Mouse (Mus musculus): ENCODE data around the gene Habp2. TPM values are rescaled to one million over a fixed set of nuclear protein-coding genes. Genes with fewer than 3 reads are reported as not detected.

Gene Habp2
- 1.7 TPM in 2 replicates for polyA plus RNA-seq (2014; fragmentation: Nextera tagmentation; extraction: Ambion mirVana)

DNA sequence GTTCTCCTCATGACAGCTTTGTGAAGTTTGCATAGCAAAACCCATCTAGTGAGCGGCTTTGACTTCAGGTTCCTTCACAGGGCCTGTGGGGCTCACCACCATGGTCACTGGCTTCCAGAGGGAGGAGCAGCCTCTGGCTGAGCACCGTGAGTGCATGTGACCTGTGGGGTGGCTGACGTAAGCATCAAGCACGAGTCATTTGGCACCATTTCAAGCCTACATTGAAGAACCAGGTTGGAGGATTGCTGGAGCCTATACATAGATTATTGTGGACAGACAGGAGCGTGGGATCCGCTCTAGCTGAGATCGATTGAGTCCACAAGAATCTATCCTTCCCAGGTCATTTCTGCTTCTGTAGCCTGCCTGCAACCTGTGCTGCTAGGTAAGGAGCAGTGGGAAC, at the start of gene Habp2:
TSS of gene Habp2 (plus strand) at position 272 of the 400 bp plus-strand sequence.
- H3K4me1 ChIP-seq (ENCODE audit: control insufficient read depth in 2 of 2, insufficient read depth in 2 of 2, low read length in 2 of 2): peaks cover 0 to 4% of the 10 kb centered on the region in 2 experiments; a peak in 1 of 4 replicates
- 58% methylated on average over 7 of the region's 7 CpGs for WGBS
- no peak within 1 kb of the TSS for H3K4me2 ChIP-seq (ENCODE audit: low read length)

DNA sequence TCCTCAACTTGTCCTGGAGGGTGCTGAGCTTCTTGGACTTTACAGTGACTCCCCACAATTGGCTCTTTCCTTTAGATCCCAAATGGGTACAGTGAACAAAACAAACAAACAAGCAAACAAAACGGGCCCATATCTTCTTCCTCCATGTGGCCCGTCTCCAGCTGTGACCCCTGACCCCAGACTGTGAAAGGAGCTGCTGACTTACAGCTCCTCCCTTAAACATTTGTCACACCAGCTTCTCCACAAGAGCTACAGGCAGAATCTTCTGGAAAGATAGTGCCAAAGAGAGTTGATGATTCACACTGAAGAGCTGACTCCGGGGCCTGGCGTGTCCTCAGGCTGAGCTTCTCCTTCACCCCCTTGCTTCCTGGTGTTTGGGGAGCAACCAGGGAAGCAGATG, 48.4 kb upstream of the Habp2 start:
- Histone ChIP-seq H3K27me3 (ENCODE audit: control insufficient read depth, insufficient read depth, low read length) (no peaks in the 10 kb centered on the region), H3K4me2 (ENCODE audit: low read length) (no peak overlapping the region), H3K4me1 (ENCODE audit: control insufficient read depth in 2 of 2, insufficient read depth in 2 of 2, low read length in 2 of 2) (peaks cover 0 to 2% of the 10 kb centered on the region in 2 experiments; a peak in 1 of 4 replicates), H3K9me3 (ENCODE audit: control insufficient read depth, low read length) (no peaks in the 10 kb centered on the region), H3K36me3 (ENCODE audit: control insufficient read depth, insufficient read depth, low read length) (no peaks in the 10 kb centered on the region), H3K9ac (ENCODE audit: low read length) (no peak overlapping the region), H3K4me3 (ENCODE audit: control insufficient read depth in 1 of 2, insufficient read depth in 1 of 2, low read depth in 1 of 2, low read length in 2 of 2) (no peak overlapping the region), H3K27ac (replicated peaks in 1 of 2; ENCODE audit: control insufficient read depth in 1 of 2, insufficient read depth in 1 of 2, low read depth in 2 of 2, low read length in 2 of 2) (no peak overlapping the region)
- no peak for ATAC-seq (ENCODE audit: insufficient number of reproducible peaks, insufficient read depth, low FRiP score, low read depth)
- 50% methylated on average over 4 of the region's 4 CpGs for WGBS

More for the DNA sequence above, at the start of gene Habp2:
- Histone ChIP-seq H3K9ac (ENCODE audit: low read length) (no peak within 1 kb of the TSS), H3K27ac (replicated peaks in 1 of 2; ENCODE audit: control insufficient read depth in 1 of 2, insufficient read depth in 1 of 2, low read depth in 2 of 2, low read length in 2 of 2) (no peak within 1 kb of the TSS), H3K36me3 (ENCODE audit: control insufficient read depth, insufficient read depth, low read length) (no peaks in the 10 kb centered on the region), H3K4me3 (ENCODE audit: control insufficient read depth in 1 of 2, insufficient read depth in 1 of 2, low read depth in 1 of 2, low read length in 2 of 2) (no peak within 1 kb of the TSS), H3K27me3 (ENCODE audit: control insufficient read depth, insufficient read depth, low read length) (no peaks in the 10 kb centered on the region), H3K9me3 (ENCODE audit: control insufficient read depth, low read length) (no peaks in the 10 kb centered on the region)
- no peak for ATAC-seq (ENCODE audit: insufficient number of reproducible peaks, insufficient read depth, low FRiP score, low read depth)

DNA sequence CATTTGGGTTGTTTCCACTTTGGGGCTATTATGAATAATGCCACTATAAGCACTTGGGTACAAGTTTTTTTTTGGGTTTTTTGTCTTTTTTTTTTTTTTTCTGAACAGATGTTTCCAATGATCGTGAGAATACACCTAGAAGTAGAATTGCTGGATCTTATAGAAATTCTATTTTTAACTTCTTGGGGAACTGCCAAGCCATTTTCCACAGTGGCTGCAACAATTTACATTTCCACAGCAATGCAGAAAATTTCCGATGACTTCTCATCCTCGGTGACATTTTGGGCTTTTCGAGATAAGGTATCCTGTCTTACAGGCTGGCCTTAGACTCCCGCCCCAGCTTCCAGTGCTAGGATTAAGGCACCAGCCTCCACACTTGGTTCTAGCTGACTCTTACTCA, 41.7 kb upstream of the Habp2 start:
- no peaks in the 10 kb centered on the region for H3K36me3 ChIP-seq (ENCODE audit: control insufficient read depth, insufficient read depth, low read length)
- ATAC-seq (ENCODE audit: insufficient number of reproducible peaks, insufficient read depth, low FRiP score, low read depth): no peak

DNA sequence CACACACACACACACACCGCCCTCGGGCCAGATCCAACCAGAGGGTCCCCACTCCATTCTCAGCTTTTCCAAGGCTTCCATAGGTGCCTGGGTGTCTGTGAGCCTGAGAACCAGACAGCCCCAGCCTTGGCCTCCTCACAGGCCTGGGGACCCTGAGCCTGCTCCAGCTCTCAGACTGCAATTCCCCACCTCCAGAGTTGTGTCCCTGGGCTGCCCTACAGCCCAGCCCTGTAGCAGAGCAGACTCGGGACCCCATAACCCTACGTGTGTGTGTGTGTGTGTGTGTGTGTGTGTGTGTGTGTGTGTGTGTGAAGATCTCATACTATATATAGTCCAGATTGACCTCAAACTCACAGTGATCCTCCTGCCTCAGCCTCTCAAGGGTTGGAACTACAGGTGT, 34.1 kb upstream of the Habp2 start:
- no peaks in the 10 kb centered on the region for H3K36me3 ChIP-seq (ENCODE audit: control insufficient read depth, insufficient read depth, low read length)
- H3K4me2 ChIP-seq (ENCODE audit: low read length): no peak overlapping the region
- no peak overlapping the region for H3K4me3 ChIP-seq (ENCODE audit: control insufficient read depth in 1 of 2, insufficient read depth in 1 of 2, low read depth in 1 of 2, low read length in 2 of 2)
- 81% methylated on average over 4 of the region's 4 CpGs for WGBS
- H3K4me1 ChIP-seq (ENCODE audit: control insufficient read depth in 2 of 2, insufficient read depth in 2 of 2, low read length in 2 of 2): no peaks in the 10 kb centered on the region
- no peaks in the 10 kb centered on the region for H3K9me3 ChIP-seq (ENCODE audit: control insufficient read depth, low read length)
- H3K9ac ChIP-seq (ENCODE audit: low read length): no peak overlapping the region
- H3K27me3 ChIP-seq (ENCODE audit: control insufficient read depth, insufficient read depth, low read length): no peaks in the 10 kb centered on the region
- no peak for ATAC-seq (ENCODE audit: insufficient number of reproducible peaks, insufficient read depth, low FRiP score, low read depth)
- no peak overlapping the region for H3K27ac ChIP-seq (replicated peaks in 1 of 2; ENCODE audit: control insufficient read depth in 1 of 2, insufficient read depth in 1 of 2, low read depth in 2 of 2, low read length in 2 of 2)

More for the DNA sequence above, 41.7 kb upstream of the Habp2 start:
- WGBS: 61% methylated on average over 5 of the region's 5 CpGs
- H3K4me1 ChIP-seq (ENCODE audit: control insufficient read depth in 2 of 2, insufficient read depth in 2 of 2, low read length in 2 of 2): peaks cover 0 to 2% of the 10 kb centered on the region in 2 experiments; a peak in 1 of 4 replicates
- no peak overlapping the region for H3K4me3 ChIP-seq (ENCODE audit: control insufficient read depth in 1 of 2, insufficient read depth in 1 of 2, low read depth in 1 of 2, low read length in 2 of 2)
- no peaks in the 10 kb centered on the region for H3K27me3 ChIP-seq (ENCODE audit: control insufficient read depth, insufficient read depth, low read length)
- H3K9me3 ChIP-seq (ENCODE audit: control insufficient read depth, low read length): no peaks in the 10 kb centered on the region
- no peak overlapping the region for H3K9ac ChIP-seq (ENCODE audit: low read length)
- H3K4me2 ChIP-seq (ENCODE audit: low read length): no peak overlapping the region
- H3K27ac ChIP-seq (replicated peaks in 1 of 2; ENCODE audit: control insufficient read depth in 1 of 2, insufficient read depth in 1 of 2, low read depth in 2 of 2, low read length in 2 of 2): no peak overlapping the region

DNA sequence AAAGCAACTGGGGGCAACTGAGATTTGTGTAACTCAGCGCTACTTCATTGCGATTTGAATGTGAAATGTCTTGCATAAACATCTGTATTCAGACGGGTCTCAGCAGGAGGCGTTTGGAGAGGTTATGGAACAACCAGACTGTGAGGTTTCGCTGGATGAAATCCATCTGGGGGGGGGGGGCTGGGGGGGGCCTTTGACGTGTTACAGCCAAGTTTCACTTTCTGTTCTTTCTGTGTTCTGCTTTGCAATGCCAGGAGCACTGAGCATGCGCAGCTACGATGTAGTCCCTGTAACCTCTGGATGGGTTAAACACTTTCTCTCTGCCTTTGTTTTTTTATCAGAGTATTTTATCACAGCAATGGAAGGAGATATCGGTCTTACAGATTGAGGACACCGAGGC, 33.7 kb upstream of the Habp2 start:
- Histone ChIP-seq H3K36me3 (ENCODE audit: control insufficient read depth, insufficient read depth, low read length) (no peaks in the 10 kb centered on the region), H3K4me2 (ENCODE audit: low read length) (no peak overlapping the region), H3K27me3 (ENCODE audit: control insufficient read depth, insufficient read depth, low read length) (no peaks in the 10 kb centered on the region), H3K4me3 (ENCODE audit: control insufficient read depth in 1 of 2, insufficient read depth in 1 of 2, low read depth in 1 of 2, low read length in 2 of 2) (no peak overlapping the region), H3K27ac (replicated peaks in 1 of 2; ENCODE audit: control insufficient read depth in 1 of 2, insufficient read depth in 1 of 2, low read depth in 2 of 2, low read length in 2 of 2) (no peak overlapping the region), H3K9ac (ENCODE audit: low read length) (no peak overlapping the region), H3K4me1 (ENCODE audit: control insufficient read depth in 2 of 2, insufficient read depth in 2 of 2, low read length in 2 of 2) (no peaks in the 10 kb centered on the region), H3K9me3 (ENCODE audit: control insufficient read depth, low read length) (no peaks in the 10 kb centered on the region)
- ATAC-seq (ENCODE audit: insufficient number of reproducible peaks, insufficient read depth, low FRiP score, low read depth): no peak
- 80% methylated on average over 10 of the region's 10 CpGs for WGBS

DNA sequence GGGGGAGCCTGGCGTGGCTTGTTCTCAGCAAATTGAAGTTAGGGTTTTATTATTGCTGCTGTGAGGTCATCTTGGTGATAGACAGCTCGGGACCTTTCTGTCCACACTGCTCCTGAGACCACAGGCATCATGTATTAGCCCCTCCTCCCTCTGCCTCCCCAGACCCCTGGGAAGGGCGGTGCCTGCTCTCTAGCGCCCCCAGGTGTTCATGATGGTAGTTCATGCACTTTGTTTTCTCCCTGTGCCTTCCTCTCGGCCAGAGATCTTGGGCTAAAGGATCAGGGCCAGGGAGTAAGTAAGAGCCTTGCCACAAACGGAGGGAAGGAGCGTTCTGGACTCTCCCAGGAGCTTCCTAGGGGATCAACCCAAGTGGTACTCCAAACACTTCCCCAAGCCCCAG, 32.2 kb upstream of the Habp2 start:
- no peak for ATAC-seq (ENCODE audit: insufficient number of reproducible peaks, insufficient read depth, low FRiP score, low read depth)
- no peak overlapping the region for H3K4me3 ChIP-seq (ENCODE audit: control insufficient read depth in 1 of 2, insufficient read depth in 1 of 2, low read depth in 1 of 2, low read length in 2 of 2)
- no peak overlapping the region for H3K4me2 ChIP-seq (ENCODE audit: low read length)
- 42% methylated on average over 7 of the region's 7 CpGs for WGBS
- H3K4me1 ChIP-seq (ENCODE audit: control insufficient read depth in 2 of 2, insufficient read depth in 2 of 2, low read length in 2 of 2): no peaks in the 10 kb centered on the region
- H3K36me3 ChIP-seq (ENCODE audit: control insufficient read depth, insufficient read depth, low read length): no peaks in the 10 kb centered on the region
- H3K27ac ChIP-seq (replicated peaks in 1 of 2; ENCODE audit: control insufficient read depth in 1 of 2, insufficient read depth in 1 of 2, low read depth in 2 of 2, low read length in 2 of 2): no peak overlapping the region
- no peak overlapping the region for H3K9ac ChIP-seq (ENCODE audit: low read length)
- H3K27me3 ChIP-seq (ENCODE audit: control insufficient read depth, insufficient read depth, low read length): no peaks in the 10 kb centered on the region
- H3K9me3 ChIP-seq (ENCODE audit: control insufficient read depth, low read length): no peaks in the 10 kb centered on the region

DNA sequence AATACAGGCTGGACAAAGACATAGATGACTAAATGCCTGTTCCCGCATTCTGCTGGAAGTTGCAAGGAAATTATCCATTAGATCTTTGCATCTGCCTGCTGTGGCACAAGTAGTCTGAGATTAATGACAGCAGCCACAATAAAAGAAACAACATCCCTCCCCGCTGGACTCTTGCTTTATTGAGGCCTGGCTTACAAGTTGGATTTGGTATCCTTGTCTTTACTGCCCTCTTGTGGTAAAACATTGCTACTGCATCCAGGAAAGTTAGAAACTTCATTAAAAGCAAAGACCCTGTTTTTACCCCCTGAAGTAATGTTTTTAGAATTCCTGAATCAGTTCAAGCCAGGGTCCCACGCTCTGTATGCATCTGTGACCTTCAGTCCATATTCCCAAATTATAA, 31.4 kb upstream of the Habp2 start:
- H3K4me1 ChIP-seq (ENCODE audit: control insufficient read depth in 2 of 2, insufficient read depth in 2 of 2, low read length in 2 of 2): no peaks in the 10 kb centered on the region
- H3K9me3 ChIP-seq (ENCODE audit: control insufficient read depth, low read length): no peaks in the 10 kb centered on the region
- H3K4me3 ChIP-seq (ENCODE audit: control insufficient read depth in 1 of 2, insufficient read depth in 1 of 2, low read depth in 1 of 2, low read length in 2 of 2): no peak overlapping the region
- ATAC-seq (ENCODE audit: insufficient number of reproducible peaks, insufficient read depth, low FRiP score, low read depth): no peak
- H3K4me2 ChIP-seq (ENCODE audit: low read length): no peak overlapping the region
- 40% methylated on average over 3 of the region's 3 CpGs for WGBS
- H3K27ac ChIP-seq (replicated peaks in 1 of 2; ENCODE audit: control insufficient read depth in 1 of 2, insufficient read depth in 1 of 2, low read depth in 2 of 2, low read length in 2 of 2): no peak overlapping the region
- no peaks in the 10 kb centered on the region for H3K36me3 ChIP-seq (ENCODE audit: control insufficient read depth, insufficient read depth, low read length)
- H3K27me3 ChIP-seq (ENCODE audit: control insufficient read depth, insufficient read depth, low read length): no peaks in the 10 kb centered on the region
- H3K9ac ChIP-seq (ENCODE audit: low read length): no peak overlapping the region

DNA sequence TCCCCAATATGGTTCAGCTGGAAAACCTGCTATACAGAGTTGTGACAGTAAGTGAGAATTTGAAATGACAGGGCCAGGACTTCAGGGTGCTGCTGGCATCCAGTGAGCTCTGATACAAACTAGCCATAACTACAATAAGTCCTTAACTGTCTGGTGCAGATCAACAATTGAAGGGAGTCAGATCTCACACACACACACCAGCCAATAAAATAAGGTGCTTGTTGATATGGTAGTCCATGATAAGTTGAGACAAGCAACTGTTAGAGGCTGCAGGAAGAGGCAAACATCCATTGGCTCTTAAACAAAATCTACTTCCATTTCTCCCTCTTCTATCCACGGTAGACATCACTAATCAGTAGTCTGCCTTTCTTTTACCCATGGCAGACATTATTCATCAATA, 30.7 kb upstream of the Habp2 start:
- Histone ChIP-seq H3K9me3 (ENCODE audit: control insufficient read depth, low read length) (no peaks in the 10 kb centered on the region), H3K27ac (replicated peaks in 1 of 2; ENCODE audit: control insufficient read depth in 1 of 2, insufficient read depth in 1 of 2, low read depth in 2 of 2, low read length in 2 of 2) (no peak overlapping the region), H3K4me3 (ENCODE audit: control insufficient read depth in 1 of 2, insufficient read depth in 1 of 2, low read depth in 1 of 2, low read length in 2 of 2) (no peak overlapping the region), H3K27me3 (ENCODE audit: control insufficient read depth, insufficient read depth, low read length) (no peaks in the 10 kb centered on the region), H3K4me1 (ENCODE audit: control insufficient read depth in 2 of 2, insufficient read depth in 2 of 2, low read length in 2 of 2) (no peaks in the 10 kb centered on the region), H3K36me3 (ENCODE audit: control insufficient read depth, insufficient read depth, low read length) (no peaks in the 10 kb centered on the region), H3K9ac (ENCODE audit: low read length) (no peak overlapping the region), H3K4me2 (ENCODE audit: low read length) (no peak overlapping the region)
- ATAC-seq (ENCODE audit: insufficient number of reproducible peaks, insufficient read depth, low FRiP score, low read depth): no peak
- 29% methylated on average over 1 of the region's 1 CpGs for WGBS

All from heart, embryonic 14.5 days (tissue).